Mouse (Mus musculus) kidney, adult 9 months (tissue): Measurements from ENCODE around the gene Fgf12.

Experiments
- DNase-seq: peaks from one replicate; pipeline ENCODE4 v3.0.0; 2022

Fgf12 gene

GRCm38 (mm10) chr16:28610940-28611339 lies 141.9 kb downstream of the Fgf12 start:
- peak; percentile 42 for DNase-seq

DNA sequence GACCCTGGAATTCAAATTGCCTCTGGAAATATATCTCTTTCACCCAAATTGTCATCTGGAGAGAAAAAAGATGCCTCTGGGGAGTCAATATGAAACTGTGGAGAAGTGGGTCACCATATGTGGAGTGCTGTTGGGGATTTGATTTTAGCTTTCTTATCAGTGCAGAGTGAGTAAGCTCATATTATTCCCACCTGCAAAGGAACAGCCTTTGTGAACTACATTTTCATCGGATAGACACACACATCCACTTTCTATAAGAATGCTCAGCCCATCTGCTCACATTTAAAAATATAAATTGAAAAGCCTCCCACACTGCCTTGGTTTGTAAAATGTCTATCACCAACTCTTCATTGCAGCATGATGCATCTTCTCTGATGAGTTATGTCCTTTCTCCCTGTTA lies 149.7 kb downstream of the Fgf12 start:
- DNase-seq: no peak

GRCm38 (mm10) chr16:28601723-28602122 lies 151.1 kb downstream of the Fgf12 start:
- DNase-seq: no peak

- DNase-seq: no peak
Measured at GRCm38 (mm10) chr16:28596112-28596511, 156.8 kb downstream of the Fgf12 start.

- DNase-seq: peak; percentile 62
Measured at GRCm38 (mm10) chr16:28593075-28593915, 159.6 kb downstream of the Fgf12 start.

DNA sequence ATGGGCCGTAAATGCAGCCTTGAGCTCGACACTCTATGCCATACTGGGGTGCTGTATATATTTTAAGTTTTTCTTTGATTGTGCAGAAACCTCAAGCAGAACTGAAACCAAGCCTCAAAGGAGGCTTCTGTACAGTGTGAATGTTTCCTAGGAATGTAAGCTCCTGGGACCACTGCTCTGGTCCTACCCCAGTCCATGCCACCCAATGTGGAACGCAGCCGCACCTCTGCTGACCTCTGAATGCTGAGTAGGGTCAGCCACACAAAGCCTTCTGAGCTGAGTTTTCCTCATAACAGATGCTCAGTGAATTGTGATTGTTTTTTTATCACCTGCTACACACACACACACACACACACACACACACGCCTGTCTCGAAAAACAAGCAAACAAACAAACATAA lies 160.4 kb downstream of the Fgf12 start:
- DNase-seq: no peak

- no peak for DNase-seq
Measured at GRCm38 (mm10) chr16:28591583-28591982, 161.3 kb downstream of the Fgf12 start.

DNA sequence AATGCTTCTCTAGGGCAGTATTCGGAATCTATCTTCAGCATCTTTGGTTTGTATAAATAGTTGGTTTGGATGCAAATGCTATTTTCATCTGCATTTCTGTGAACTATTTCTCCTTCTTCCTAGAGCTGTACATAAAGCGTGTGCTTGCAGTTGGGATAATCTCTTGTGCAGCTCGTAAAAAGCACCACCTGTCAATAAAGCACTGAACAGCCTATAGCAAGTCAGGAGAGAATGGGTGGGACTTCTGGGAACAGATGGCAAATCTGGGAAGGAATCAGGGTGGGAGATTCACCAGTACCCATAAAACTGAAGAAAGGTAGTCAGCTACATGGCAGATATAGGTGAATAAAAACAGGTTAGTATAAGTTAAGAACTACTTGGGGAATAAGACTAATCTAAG lies 180.7 kb downstream of the Fgf12 start:
- DNase-seq: no peak

DNA sequence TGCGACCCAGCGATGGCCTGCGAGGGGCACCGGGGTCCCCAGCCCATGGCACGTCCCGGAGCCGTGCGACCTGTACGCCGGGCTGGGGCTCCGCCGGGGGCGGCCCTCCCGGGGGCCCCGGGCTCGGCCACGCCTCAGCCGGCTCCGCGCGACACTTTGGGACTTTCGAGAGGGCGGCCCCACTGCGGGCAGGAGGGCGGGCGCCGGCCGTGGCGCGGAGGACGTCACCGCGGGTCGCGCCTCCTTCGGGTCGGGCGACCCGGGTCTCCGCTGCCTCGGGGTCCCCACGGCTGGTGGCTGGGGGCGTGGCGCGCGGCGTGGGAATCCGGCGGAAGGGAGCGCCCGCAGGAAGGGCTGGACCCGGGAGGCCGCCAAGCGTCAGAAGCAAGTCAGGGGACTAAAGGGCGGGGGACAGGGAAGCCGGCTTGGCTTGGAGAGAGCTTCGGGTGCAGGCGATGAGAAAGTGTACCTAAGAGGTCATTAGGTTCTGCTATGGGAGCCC lies 188.1 kb downstream of the Fgf12 start:
- no peak for DNase-seq

- peak; percentile 43 for DNase-seq
Measured at GRCm38 (mm10) chr16:28564075-28564715, 188.7 kb downstream of the Fgf12 start.

DNA sequence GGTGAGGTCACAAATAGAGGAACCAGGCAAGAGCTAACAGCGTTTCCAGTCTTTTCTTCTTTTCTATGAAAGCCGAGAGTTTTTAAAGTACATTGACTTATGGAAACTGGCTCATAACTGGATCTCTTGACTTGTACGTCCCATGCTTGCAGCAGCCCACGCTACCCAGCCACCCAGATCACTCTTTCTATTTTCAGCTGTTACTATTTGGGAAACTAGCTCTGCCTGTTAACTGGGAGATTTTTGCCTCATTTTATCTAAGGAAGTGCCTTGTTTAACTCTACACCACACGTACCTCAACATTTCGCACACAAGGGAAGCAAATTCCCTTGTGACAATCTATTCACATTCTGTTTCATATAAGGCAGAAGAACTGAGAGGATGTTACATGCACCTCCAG lies 190.0 kb downstream of the Fgf12 start:
- DNase-seq: no peak

DNA sequence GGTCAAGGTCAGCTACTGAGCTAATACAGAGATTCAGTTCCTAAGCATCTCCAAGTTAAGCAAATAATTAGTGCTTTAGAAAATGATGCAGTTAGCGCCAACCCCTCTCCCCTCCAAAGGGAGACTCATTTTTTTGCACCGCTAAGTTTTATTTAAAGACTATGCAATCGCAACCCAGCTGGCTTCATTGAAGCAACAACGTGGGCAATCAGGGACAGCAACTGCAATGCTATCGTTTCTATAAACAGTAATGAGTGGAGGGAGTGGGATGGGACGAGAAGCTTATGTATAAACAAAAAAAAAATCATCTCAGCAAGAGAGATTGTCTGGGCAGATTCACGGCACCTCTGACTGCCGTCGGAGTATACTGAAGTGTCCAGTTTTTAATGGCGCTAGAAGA lies 197.6 kb downstream of the Fgf12 start:
- no peak for DNase-seq

DNA sequence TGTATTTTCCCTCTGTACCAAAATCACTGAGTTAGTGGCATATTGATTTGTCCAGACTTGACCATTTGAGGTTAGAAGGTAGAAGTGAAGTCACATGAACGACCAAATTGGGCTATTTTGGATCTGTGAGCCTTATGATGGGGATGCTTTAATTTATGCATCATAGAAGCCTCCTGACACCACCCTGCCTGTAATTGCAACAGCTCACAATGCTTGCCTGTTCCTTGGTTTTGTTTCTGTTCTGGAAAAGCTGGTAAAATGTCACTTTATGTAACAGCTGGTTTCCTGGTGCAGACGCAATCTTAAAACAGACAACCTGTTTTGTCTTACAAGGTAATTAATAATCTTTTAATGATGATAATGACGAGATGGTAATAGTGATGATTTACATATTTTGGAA lies 213.4 kb downstream of the Fgf12 start:
- DNase-seq: no peak

- DNase-seq: peak; percentile 82
Measured at GRCm38 (mm10) chr16:28517596-28518524, 235.0 kb downstream of the Fgf12 start.

DNA sequence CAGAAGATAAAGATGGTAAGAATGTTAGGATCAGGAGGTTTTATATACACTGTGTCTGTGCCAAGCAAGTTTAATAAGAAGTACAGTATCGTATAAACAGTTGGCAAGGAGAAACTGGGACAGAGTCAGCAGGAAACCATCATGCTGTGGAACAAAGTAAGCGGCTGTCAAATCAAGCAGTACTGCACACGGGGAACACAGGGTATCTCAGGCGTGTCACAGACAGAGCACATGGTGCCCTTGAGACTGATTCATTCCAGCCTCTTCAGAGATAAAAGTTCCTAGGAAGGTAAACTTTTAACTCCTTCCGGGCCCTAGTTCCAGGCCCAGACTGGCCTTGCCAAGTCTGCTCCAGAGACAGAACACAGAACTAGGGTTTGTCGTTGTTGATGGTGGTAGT lies 240.4 kb downstream of the Fgf12 start:
- no peak for DNase-seq

DNA sequence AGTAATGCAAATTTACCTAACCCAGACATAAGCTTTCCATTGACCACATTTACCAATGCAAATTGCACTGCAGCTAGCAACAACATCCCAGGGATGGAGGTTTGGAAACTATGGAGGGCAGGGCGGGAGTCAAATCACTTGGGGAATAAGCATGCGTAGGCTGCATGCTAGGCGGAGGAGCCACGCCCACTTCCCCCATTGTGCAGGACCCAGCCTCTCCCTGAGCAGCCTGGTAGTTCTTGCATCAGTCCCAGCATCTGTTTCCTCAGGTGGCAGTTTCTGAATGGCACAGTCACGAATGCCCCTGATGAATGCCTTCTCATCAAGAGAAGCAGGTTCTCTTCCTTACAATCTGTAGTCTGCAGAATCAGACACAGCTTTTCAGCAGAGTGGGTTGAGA lies 241.5 kb downstream of the Fgf12 start:
- no peak for DNase-seq

- DNase-seq: no peak
Measured at GRCm38 (mm10) chr16:28497971-28498607, 254.8 kb downstream of the Fgf12 start.

DNA sequence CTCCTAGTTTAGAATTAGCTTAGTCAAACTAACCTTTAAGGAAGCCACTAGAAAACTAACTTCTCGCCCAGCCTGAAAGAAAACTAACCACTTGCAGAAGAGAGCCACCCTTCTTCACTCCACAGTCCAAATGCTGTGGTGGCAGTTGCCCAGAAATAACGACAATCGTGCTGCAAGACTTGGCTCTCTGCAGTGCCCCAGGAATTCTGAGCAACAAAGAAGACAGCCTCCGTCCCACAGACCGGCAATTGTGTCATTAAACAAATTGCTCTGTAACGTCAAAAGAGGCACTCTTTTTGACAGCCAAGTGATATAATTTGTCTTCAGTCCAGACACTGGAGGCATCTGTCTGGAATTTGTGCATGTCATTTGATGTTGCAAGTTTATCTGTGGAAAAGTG lies 261.2 kb downstream of the Fgf12 start:
- no peak for DNase-seq

GRCm38 (mm10) chr16:28490515-28490914 lies 262.4 kb downstream of the Fgf12 start:
- DNase-seq: peak; percentile 65

- DNase-seq: no peak
Measured at GRCm38 (mm10) chr16:28484920-28485319, 267.9 kb downstream of the Fgf12 start.

- DNase-seq: no peak
Measured at GRCm38 (mm10) chr16:28479022-28479421, 273.8 kb downstream of the Fgf12 start.

DNA sequence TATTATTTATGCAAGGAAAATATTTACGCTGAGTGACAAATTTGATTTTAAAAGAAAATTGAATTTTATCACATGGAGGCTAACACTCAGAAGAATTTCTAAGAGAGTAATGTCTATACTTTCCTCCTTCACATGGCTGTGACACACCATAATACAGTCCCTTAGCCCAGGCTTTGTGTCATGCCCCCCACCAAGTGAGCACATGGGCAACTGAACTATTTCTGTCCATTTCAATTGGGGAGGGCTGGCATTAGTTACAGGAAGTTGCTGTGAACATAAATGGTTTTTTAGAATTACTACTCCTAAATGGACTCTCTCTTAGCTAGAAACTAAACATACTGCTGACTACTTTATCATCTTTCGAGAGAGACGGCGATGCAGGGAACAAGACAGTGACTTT lies 276.2 kb downstream of the Fgf12 start:
- DNase-seq: no peak

DNA sequence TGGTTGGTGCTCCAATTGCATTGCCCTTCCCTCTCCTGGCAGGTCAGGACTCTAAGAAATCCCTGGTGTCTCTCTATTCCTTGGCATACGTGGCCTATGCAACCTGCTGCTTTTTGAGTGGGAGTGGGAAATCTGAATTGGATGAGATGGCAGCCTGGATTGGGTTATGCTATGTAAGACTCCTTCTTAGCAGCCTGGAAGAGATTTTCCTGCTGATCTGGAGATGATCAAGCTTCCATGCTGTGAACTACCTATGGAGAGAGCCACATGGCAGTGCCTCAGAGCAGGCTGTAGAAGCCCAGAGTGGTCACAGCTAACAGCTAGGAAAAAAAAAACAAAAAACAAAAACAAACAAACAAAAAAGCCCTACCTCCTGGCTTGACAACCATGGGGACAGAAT lies 277.3 kb downstream of the Fgf12 start:
- no peak for DNase-seq
